Mouse (Mus musculus) lung, adult 2 months (tissue): ENCODE results near the gene Gstp1.

Source experiments
- CTCF ChIP-seq: fragments of 200-500 bp; IDR thresholded peaks from 2 replicates; pipeline ENCODE4 v1.5.1; 2011; ENCODE audit warnings: mild to moderate bottlenecking, low read length, control low read depth; ENCODE audit not compliant: insufficient read depth
- POLR2A ChIP-seq: fragments of 200-500 bp; IDR thresholded peaks from 2 replicates; pipeline ENCODE4 v1.6.1; 2011; ENCODE audit warnings: low read depth, mild to moderate bottlenecking, control low read depth, low read length, borderline replicate concordance; ENCODE audit errors: extremely low read depth

GRCm38 (mm10) chr19:4055947-4056693 lies 18.3 kb upstream of the Gstp1 start:
- TF ChIP-seq CTCF (no peak), POLR2A (no peak)
